Mouse (Mus musculus) embryo, embryonic 10 days (tissue): ENCODE data around the gene Rack1.
A peak's percentile ranks its signal among the peaks of the same experiment; 100 is the strongest.
"Not testable (repeated sequence)": the region's sequence is repeated elsewhere in the genome, so short reads cannot be mapped to it uniquely, and the experiment has no call there.

Experiments used
- DNase-seq: peaks from one replicate; pipeline ENCODE4 v3.0.0-alpha.2; 2015; ENCODE audit warnings: low spot score

Gene Rack1

DNA sequence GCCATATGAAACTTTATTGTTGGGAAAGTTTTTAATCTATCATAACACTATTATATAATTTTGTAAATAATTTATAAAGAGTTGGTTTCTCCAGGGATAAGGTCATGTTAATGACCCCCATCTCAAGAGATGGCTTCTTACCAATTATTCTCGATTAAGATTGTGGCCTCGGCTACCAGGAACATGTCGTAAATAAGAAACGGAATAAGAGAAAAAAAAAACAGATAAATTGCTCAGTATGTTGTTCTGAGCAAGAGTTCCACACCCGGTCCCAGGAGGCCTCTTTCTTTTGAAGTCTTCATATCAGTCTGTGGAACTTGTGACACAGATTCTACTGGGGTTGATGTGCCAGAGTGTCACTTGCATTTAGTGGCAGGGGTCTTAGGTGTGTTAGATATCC, 41.1 kb downstream of the Rack1 start:
- DNase-seq, result no peak

DNA sequence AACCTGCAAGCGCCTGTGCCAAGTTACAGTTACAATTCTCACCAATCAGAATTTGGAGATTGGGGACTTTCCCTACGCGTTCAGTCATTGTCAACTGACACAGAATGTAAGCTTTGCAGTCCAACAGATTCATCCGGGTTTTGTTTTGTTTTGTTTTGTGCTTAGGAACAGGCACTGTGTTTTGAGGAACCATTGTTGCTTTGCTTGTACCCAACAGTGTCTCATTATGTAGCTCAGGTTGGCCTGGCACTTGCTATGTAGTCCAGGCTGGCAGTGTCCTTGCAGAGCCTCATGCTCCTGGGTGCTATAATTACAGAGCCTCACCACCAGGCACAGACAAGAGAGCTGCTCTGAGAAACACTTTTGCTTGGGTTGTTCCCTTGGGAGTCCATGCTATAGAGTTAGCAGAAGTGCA, 42.3 kb downstream of the Rack1 start:
- DNase-seq, result no peak

GRCm38 (mm10) chr11:48843202-48843601, 43.1 kb downstream of the Rack1 start:
- no peak for DNase-seq

- DNase-seq, result no peak
Observed at GRCm38 (mm10) chr11:48844309-48844708, 44.2 kb downstream of the Rack1 start.

- DNase-seq, result no peak
Observed at GRCm38 (mm10) chr11:48845244-48845815, 45.2 kb downstream of the Rack1 start.

DNA sequence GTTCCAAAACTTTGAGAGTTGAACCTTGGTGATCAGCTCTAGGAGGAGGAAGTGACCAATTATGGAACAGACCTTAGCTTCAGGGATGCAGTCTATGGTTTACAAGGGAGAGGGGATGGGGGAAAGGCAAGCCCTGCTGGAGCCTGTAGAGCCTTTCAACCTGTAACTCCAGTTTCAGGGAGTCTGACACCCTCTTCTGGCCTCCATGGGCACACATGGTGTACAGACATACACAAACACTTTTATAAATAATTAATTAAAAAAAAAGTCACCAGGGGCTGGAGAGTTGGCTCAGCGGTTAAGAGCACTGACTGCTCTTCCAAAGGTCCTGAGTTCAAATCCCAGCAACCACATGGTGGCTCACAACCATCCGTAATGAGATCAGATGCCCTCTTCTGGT, 46.2 kb downstream of the Rack1 start:
- not testable (repeated sequence) for DNase-seq

DNA sequence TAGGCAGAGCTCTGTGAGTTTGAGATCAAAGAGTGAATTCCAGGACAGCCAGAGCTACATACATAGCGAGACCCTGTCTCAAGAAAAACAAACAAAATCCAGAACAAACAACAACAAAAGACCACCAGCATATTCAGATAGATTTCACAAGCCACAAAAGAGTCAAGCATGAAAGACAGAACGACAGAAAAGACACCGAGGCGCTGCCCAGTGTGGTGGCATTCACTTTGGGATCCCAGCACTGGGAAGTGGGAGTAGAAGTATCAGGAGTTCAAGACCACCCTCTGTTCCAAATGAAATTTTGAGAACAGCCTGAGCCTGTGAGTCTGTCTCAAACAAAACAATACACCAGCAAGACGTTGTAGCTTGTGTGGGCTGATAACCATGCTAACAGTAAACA, 46.7 kb downstream of the Rack1 start:
- DNase-seq, result no peak

- no peak for DNase-seq
Observed at GRCm38 (mm10) chr11:48850240-48850639, 50.1 kb downstream of the Rack1 start.

- DNase-seq, result no peak
Observed at GRCm38 (mm10) chr11:48851270-48851995, 51.3 kb downstream of the Rack1 start.

DNA sequence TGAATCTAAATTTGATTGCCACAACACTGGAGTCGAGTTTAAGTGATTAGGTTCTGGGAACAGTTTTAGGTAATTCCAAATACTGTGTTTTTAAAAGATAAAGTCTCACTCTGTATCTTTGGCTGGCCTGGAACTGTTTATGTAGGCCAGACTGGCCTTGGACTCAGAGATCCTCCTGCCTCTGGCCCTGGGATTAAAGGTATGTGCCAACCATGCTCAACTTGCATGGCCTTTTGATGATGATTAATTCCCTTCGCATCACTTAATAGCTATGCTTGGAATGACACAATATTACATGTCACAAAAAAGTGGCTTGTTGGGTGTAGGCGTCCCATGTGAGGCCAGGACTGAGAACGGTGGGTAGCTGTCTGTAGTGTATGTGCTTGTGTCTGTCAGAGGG, 52.1 kb downstream of the Rack1 start:
- no peak for DNase-seq

- DNase-seq, result peak; percentile 49
Observed at GRCm38 (mm10) chr11:48852624-48853473, 52.7 kb downstream of the Rack1 start.

GRCm38 (mm10) chr11:48853474-48854180, 53.5 kb downstream of the Rack1 start:
- peak; percentile 91 for DNase-seq
